Mouse (Mus musculus): ENCODE results near the gene St3gal6. TPM values are rescaled to one million over a fixed set of nuclear protein-coding genes. Genes with fewer than 3 reads are reported as not detected.

The St3gal6 gene
- polyA plus RNA-seq, 1 experiment from 2014 or later = 6.8 TPM

DNA sequence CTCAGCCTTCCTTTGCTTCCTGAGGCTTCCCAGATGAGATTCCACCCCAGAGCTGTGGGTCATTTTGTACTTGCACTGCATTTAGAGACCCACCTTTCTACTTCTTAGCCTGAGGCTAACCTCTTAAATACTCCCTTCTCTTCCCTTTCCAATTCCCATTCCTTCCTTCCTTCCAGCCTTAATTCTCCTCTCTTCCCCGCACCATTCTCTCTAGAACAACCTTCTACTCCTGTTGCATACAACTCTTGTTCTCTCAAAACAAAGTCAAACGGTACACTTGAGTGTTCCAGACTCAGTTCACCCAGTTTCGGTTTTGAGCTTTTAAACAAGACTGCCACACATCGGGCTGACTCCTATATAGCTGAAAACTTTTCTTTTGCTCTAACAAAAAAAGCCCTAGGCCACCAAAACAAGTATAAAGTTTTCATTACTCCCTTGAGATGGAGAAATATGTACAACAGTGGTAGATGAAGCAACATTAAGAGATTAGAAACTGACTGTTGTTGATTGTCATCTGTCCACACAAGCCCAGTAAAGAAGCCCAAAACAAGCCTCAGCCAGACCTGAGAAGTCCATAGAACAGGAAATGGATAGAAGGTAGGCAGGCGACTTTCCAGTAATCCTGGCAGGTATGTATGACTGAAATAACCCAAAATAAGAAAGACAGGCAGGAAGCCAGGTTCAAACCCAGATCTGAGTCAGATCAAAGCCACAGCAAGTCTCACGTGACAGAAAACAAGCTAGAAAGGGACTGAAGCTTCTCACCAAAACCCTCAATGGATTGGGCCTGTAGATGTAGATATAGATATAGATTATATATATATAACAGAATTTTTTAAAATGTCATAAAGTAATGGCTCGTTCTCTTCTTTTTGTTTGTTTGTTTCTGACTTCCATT is 10.5 kb upstream of the St3gal6 start:
- no peaks in the 10 kb centered on the region for H3K4me1 ChIP-seq
- WGBS = 89% methylated on average over 7 of the region's 7 CpGs
- no peaks in the 10 kb centered on the region for H3K36me3 ChIP-seq
- no peak for ATAC-seq (replicated peaks)
- no peak overlapping the region for H3K4me2 ChIP-seq (replicated peaks)
- H3K9me3 ChIP-seq = no peaks in the 10 kb centered on the region
- H3K4me3 ChIP-seq = no peak overlapping the region
- no peak overlapping the region for H3K27ac ChIP-seq (replicated peaks)
- H3K27me3 ChIP-seq = no peaks in the 10 kb centered on the region
- no peak overlapping the region for H3K9ac ChIP-seq (replicated peaks)

DNA sequence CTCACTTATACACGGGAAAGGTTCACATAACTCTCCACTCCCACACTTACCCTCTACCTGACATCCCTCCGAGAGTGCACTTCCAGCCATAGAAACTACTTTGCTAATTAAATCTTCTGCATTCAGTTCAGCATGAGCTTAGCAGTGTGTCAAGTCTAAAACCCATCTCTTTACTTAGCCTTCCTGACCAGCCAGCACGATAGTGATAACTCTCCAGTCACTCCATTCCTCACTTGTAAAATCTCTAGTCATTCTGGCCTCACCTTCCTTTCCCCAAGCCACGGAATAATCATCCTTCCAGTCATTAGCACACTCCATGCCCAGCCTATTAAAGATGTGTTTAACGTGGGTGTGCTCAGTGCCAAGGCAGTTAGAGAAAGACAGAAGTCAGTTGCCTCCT is 9.7 kb upstream of the St3gal6 start:
- 58% methylated on average over 5 of the region's 5 CpGs for WGBS
- ATAC-seq (replicated peaks) = no peak
- Histone ChIP-seq H3K9me3 (no peaks in the 10 kb centered on the region), H3K27me3 (no peaks in the 10 kb centered on the region), H3K9ac (replicated peaks) (no peak overlapping the region), H3K4me3 (no peak overlapping the region), H3K4me2 (replicated peaks) (no peak overlapping the region), H3K36me3 (no peaks in the 10 kb centered on the region), H3K27ac (replicated peaks) (no peak overlapping the region), H3K4me1 (no peaks in the 10 kb centered on the region)

DNA sequence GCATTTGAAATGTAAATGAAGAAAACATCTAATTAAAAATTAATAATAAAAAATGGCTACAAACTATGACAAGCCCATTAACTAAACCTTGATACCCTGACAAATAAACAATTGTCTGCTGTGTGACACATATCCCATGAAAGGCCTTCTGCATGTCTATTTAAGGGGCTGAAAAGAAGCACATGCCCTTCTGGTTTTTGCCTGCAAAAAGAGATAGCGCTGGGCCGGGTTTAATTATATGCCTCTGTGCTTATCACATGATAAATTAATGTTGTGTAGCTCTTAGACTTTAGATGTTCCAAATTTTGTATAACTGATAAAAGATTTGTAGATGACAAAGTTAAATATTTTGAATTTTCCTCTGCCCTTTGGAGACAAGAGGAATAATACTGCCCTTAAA is 9.2 kb upstream of the St3gal6 start:
- H3K27me3 ChIP-seq = no peaks in the 10 kb centered on the region
- H3K4me3 ChIP-seq = no peak overlapping the region
- 65% methylated on average over 2 of the region's 2 CpGs for WGBS
- no peak overlapping the region for H3K27ac ChIP-seq (replicated peaks)
- H3K4me1 ChIP-seq = no peaks in the 10 kb centered on the region
- no peaks in the 10 kb centered on the region for H3K9me3 ChIP-seq
- no peak overlapping the region for H3K9ac ChIP-seq (replicated peaks)
- H3K4me2 ChIP-seq (replicated peaks) = no peak overlapping the region
- no peaks in the 10 kb centered on the region for H3K36me3 ChIP-seq
- no peak for ATAC-seq (replicated peaks)

DNA sequence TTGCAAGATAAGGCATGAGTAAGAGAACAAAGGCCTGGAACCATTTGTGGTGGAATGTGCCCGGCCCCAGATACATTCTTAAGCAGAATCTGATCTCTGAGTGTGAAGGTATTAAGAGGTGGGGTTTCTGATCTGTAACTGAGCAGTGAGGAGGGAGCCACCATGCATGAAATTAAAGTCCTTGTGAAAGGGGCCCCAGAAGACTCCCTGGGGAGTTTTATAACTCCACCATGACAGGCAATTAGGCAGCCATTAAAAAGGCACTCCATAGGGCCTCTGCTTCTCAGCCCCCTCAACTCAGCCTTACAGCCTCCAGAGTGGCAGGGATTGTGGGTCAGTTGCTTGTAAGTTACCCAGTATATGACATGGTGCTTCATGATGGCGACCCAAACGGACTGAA is 8.5 kb upstream of the St3gal6 start:
- Histone ChIP-seq H3K9me3 (no peaks in the 10 kb centered on the region), H3K9ac (replicated peaks) (no peak overlapping the region), H3K4me2 (replicated peaks) (no peak overlapping the region), H3K4me1 (no peaks in the 10 kb centered on the region), H3K36me3 (no peaks in the 10 kb centered on the region), H3K4me3 (no peak overlapping the region), H3K27ac (replicated peaks) (no peak overlapping the region), H3K27me3 (no peaks in the 10 kb centered on the region)
- no peak for ATAC-seq (replicated peaks)
- 24% methylated on average over 3 of the region's 3 CpGs for WGBS

DNA sequence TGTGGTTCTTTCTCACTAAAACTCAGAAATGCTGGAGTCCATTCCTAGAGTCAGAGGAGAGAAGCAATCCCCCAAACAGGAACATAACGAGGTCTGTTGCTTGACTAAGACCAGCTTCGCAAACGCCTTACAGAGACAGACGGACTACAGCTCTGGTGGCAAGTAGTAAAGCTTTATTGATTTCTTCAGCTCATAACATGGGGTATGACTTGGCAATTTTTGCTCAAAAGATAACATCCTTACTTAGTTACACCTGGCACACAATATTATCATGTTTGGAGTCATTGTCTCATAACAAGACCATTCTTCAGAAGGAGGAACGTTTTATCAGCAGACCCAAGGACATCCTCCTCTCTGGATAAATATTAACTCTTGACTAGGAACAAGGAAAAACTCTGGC is 3.8 kb upstream of the St3gal6 start:
- Histone ChIP-seq H3K9ac (replicated peaks) (no peak overlapping the region), H3K4me1 (peaks cover 3% of the 10 kb centered on the region; the same call in 1 of the 2 replicates), H3K9me3 (peaks cover 4% of the 10 kb centered on the region; the same call in 1 of the 2 replicates), H3K4me3 (no peak overlapping the region), H3K27ac (replicated peaks) (no peak overlapping the region), H3K36me3 (no peaks in the 10 kb centered on the region), H3K27me3 (no peaks in the 10 kb centered on the region), H3K4me2 (replicated peaks) (no peak overlapping the region)
- ATAC-seq (replicated peaks) = no peak
- WGBS = 56% methylated on average over 5 of the region's 5 CpGs

DNA sequence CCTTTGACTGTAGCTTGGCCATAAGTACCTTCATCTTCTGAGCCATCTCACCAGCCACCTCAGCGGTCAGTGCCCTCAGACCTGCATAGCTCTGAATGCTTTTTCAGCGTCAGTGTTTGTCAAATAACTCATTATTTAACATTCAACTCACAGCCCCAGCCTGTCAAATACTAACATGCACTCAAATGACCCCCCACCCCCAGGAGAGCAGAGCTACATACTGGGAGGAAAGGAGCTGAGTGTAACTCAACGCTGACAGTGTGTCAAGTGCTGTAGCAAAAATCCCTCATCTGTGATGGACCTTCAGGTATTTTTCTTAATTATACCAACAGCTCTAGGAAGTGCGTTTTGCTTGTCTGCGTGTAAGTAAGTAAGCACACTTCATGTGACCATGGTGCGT is 2.7 kb upstream of the St3gal6 start:
- Histone ChIP-seq H3K4me1 (peaks cover 9% of the 10 kb centered on the region), H3K36me3 (no peaks in the 10 kb centered on the region), H3K4me2 (replicated peaks) (no peak overlapping the region), H3K9me3 (peaks cover 4% of the 10 kb centered on the region; the same call in 1 of the 2 replicates), H3K9ac (replicated peaks) (no peak overlapping the region), H3K27me3 (no peaks in the 10 kb centered on the region), H3K27ac (replicated peaks) (no peak overlapping the region), H3K4me3 (no peak overlapping the region)
- 90% methylated on average over 6 of the region's 6 CpGs for WGBS
- no peak for ATAC-seq (replicated peaks)

DNA sequence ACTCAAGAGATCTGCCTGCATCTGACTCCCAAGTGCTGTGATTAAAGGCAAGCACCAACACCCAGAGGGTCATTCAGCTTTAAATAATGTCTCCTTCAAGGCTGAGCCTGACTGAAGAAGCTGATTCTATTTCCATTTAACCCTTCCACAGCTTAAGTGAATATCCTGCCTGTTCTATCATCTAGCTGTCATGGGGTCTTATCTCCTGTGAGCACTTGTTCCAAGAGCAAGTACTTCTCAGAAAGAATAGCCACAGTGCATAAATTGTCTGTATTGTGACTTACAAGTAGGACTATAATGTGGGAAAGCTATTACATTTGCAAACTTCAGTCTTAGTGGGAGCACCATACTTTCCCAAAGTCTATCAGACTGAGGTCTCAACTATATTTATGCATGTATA is 1.8 kb upstream of the St3gal6 start:
- Histone ChIP-seq H3K27me3 (0 out of 2 replicates have a peak, but pooled peaks cover 3% of the 10 kb centered on the region), H3K9me3 (peaks cover 4% of the 10 kb centered on the region; the same call in 1 of the 2 replicates)
- ATAC-seq (replicated peaks) = no peak

DNA sequence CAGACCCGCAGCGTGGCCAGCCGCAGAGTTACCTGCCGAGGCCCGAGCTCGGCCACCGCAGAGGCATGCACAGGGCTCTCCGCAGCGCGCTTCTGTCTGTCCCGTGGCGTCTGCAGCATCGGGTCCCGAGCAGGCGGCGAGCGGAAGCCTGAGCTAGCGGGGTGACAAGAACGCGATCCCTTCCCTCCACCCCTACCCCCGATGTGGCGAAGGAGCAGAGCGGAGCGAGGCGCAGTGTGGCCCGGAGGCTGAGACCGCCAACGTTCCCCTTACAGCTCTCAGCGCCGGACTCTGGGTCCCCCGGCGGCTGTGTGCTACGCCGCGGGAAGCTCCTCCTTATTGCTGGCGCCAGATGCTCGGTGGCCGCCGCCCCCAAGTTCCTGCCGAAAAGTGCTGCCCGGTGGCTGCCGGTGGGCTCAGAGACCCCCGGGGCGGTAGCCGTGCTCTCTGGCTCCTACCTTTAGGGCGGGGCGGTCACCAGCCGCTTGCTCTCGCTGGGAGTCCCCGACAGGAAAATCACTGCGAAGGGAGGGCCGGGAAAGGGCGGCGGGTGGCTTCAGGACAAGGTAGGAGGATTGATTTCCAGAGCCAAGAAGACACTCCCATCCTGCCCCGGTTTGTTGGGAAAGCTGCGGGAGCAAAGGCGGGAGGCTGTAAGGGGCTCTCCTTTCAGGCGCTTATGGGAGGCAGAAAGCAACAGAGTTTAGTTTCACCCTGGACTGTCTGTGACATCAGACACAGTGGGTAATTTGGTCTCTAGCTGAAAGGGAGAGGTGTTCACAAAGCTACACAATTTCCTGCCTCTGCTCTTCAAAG is 791 bp downstream of the St3gal6 start:
- ATAC-seq (replicated peaks) = peak; percentile 93
- H3K27me3 ChIP-seq = 0 out of 2 replicates have a peak, but pooled peaks cover 3% of the 10 kb centered on the region
- H3K4me3 ChIP-seq = peak overlapping the region; percentile 71
- peaks cover 9% of the 10 kb centered on the region for H3K4me1 ChIP-seq
- H3K9ac ChIP-seq (replicated peaks) = peak overlapping the region; percentile 69
- H3K4me2 ChIP-seq (replicated peaks) = peak overlapping the region; percentile 99
- under 1% methylated on average over 58 of the region's 58 CpGs for WGBS
- peaks cover 4% of the 10 kb centered on the region; the same call in 1 of the 2 replicates for H3K9me3 ChIP-seq
- H3K27ac ChIP-seq (replicated peaks) = peak overlapping the region; percentile 42
- H3K36me3 ChIP-seq = no peaks in the 10 kb centered on the region

More for the DNA sequence above, 1.8 kb upstream of the St3gal6 start:
- Histone ChIP-seq H3K27ac (replicated peaks) (no peak overlapping the region), H3K9ac (replicated peaks) (no peak overlapping the region), H3K4me1 (peaks cover 9% of the 10 kb centered on the region), H3K4me2 (replicated peaks) (no peak overlapping the region), H3K4me3 (no peak overlapping the region), H3K36me3 (no peaks in the 10 kb centered on the region)

DNA sequence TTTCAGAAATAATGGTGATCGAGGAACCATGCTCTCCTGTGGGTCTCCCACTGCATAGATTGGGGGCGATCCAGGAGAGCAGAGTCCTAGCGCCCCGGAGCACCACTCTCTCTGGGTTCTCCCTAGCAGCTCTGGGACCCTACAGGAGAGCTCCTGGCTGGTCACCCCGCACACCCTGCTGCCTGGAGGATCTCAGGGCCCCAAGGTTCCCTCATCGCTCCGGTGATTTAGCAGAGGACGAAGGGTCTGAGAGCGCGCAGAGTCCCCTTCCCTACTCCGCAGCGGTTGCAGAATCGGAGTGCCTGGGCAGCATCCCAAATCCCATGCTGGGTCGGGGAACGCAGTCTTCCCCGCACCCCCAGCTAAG is 1.4 kb downstream of the St3gal6 start:
- Histone ChIP-seq H3K4me1 (peaks cover 9% of the 10 kb centered on the region), H3K4me3 (peak overlapping the region; percentile 71), H3K36me3 (no peaks in the 10 kb centered on the region), H3K27me3 (0 out of 2 replicates have a peak, but pooled peaks cover 3% of the 10 kb centered on the region), H3K4me2 (replicated peaks) (peak overlapping the region; percentile 99), H3K9me3 (peaks cover 4% of the 10 kb centered on the region; the same call in 1 of the 2 replicates), H3K9ac (replicated peaks) (peak overlapping the region; percentile 69), H3K27ac (replicated peaks) (peak overlapping the region; percentile 42)
- ATAC-seq (replicated peaks) = no peak; the same call in none of the 2 replicates
- WGBS = under 1% methylated on average over 16 of the region's 16 CpGs

DNA sequence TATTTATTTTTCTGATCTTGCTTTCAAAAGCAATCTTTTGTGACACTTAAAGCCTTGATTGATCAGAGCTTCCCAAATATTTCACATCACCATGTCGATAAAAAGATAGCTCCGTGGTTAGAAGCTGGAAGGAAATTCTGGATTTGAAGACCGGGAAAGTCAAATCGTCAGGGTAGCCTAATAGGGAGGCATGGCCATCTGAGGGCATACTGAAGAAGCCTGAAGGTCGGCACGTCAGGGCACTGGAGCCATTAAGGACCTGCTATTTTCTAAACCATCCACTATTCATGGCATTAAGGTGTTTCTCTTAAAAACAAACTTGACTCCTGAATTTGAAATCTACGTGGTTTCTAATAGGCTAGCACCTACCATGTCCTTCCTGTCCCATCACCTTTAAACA is 2.1 kb downstream of the St3gal6 start:
- H3K9me3 ChIP-seq = peaks cover 4% of the 10 kb centered on the region; the same call in 1 of the 2 replicates
- 48% methylated on average over 7 of the region's 7 CpGs for WGBS
- peak overlapping the region; percentile 71; the same call in 1 of the 2 replicates for H3K4me3 ChIP-seq
- H3K9ac ChIP-seq (replicated peaks) = no peak overlapping the region
- H3K36me3 ChIP-seq = no peaks in the 10 kb centered on the region
- H3K27ac ChIP-seq (replicated peaks) = no peak overlapping the region
- peak overlapping the region; percentile 99; the same call in 1 of the 2 replicates for H3K4me2 ChIP-seq (replicated peaks)
- no peak for ATAC-seq (replicated peaks)
- peaks cover 9% of the 10 kb centered on the region for H3K4me1 ChIP-seq
- H3K27me3 ChIP-seq = 0 out of 2 replicates have a peak, but pooled peaks cover 3% of the 10 kb centered on the region

DNA sequence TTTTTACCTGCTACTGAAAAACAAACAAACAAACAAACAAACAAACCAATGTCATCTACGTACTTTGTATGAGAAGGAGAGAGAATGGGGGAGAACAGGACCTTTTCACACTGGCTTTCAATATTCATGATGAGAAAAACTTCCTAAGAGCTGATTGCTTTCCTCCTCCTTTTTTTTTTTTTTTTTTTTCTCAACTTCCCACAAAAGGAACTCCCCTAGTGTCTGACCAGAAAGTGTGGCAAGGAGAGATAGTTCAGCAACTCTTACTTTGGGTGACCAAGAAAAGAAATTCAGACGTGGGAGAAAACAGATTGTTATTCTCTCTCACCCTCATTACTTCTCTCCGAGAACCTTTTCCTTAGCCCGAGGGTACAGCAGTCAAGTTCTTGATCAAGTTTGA is 2.9 kb downstream of the St3gal6 start:
- Histone ChIP-seq H3K9ac (replicated peaks) (no peak overlapping the region), H3K27me3 (0 out of 2 replicates have a peak, but pooled peaks cover 3% of the 10 kb centered on the region), H3K36me3 (no peaks in the 10 kb centered on the region), H3K4me3 (no peak overlapping the region), H3K4me2 (replicated peaks) (no peak overlapping the region), H3K4me1 (peaks cover 9% of the 10 kb centered on the region), H3K27ac (replicated peaks) (no peak overlapping the region), H3K9me3 (peaks cover 4% of the 10 kb centered on the region; the same call in 1 of the 2 replicates)
- WGBS = 80% methylated on average over 4 of the region's 4 CpGs
- ATAC-seq (replicated peaks) = no peak

DNA sequence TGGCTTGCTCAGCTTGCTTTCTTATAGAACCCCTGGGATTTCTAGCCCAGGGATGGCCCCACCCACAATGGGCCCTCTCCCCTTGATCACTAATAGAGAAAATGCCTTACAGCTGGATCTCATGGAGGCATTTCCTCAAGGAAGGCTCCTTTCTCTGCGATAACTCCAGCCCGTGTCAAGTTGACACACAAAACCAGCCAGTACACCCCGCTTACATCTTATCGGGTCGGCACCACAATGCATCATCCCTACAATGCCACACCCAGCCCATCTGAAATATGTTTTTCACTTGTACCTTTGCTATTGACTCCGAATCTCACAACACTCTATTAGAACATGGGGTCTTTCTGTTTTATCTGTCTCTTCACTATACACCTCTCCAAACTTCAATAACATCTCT is 3.6 kb downstream of the St3gal6 start:
- H3K4me2 ChIP-seq (replicated peaks) = no peak overlapping the region
- H3K4me3 ChIP-seq = no peak overlapping the region
- no peak overlapping the region for H3K9ac ChIP-seq (replicated peaks)
- 0 out of 2 replicates have a peak, but pooled peaks cover 3% of the 10 kb centered on the region for H3K27me3 ChIP-seq
- no peak for ATAC-seq (replicated peaks)
- H3K4me1 ChIP-seq = peaks cover 9% of the 10 kb centered on the region
- peaks cover 4% of the 10 kb centered on the region; the same call in 1 of the 2 replicates for H3K9me3 ChIP-seq
- WGBS = 97% methylated on average over 6 of the region's 6 CpGs
- H3K27ac ChIP-seq (replicated peaks) = no peak overlapping the region
- no peaks in the 10 kb centered on the region for H3K36me3 ChIP-seq

Data from forebrain, embryonic 15.5 days (tissue).